Mouse (Mus musculus): ENCODE data around the gene Atp13a2.

Gene Atp13a2

GRCm38 (mm10) chr4:141031733-141032132, 45.1 kb downstream of the Atp13a2 start:
- peak; percentile 60 to 82 for DNase-seq (ENCODE audit: low spot score in 2 of 2)

DNA sequence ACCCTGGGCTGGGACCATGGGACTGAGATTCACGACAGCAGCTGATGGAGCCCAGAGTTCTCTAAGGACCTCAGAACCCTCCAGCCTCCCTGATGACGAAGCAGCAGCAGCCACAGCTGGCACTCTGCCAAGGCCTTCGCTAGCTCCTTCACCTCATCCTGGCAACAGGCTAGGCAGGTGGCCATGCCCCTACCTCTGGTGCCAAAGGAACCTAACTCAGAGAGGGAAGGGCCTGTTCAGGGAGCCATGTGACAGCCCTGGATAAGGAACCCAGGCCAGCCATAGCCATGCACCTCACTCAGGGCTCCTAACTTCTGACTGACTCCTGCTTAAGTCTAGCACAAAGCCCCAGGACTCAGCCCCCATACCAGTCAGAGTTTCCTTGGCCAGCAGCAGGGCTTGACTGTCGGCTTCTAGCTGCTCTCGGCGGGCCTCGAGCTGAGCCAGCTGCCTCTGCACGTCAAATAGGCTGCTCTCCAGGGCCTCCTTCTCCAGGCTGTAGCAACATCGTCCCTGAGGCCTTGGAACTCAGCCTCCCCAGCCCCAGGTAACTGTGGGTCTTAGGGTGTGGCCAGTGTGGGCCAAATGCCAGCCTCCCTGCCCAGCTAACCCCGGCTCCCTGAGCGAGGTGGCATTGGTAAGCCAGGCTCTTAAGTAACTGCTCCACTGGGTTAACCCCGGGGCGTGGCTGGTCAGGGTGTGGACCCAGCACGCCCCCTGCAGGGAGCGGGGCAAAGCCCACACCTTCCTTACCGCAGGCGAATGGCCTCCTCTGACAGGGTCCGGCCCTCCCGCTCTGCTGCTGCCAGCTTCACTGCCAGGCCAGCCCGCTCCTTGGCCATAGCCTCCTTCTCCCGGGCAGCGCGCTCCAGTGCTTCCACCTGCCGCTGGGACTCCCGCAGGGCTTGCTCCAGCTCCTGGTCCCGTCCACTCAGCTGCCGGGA, 47.2 kb downstream of the Atp13a2 start:
- DNase-seq (ENCODE audit: low spot score in 2 of 2): no peak

DNA sequence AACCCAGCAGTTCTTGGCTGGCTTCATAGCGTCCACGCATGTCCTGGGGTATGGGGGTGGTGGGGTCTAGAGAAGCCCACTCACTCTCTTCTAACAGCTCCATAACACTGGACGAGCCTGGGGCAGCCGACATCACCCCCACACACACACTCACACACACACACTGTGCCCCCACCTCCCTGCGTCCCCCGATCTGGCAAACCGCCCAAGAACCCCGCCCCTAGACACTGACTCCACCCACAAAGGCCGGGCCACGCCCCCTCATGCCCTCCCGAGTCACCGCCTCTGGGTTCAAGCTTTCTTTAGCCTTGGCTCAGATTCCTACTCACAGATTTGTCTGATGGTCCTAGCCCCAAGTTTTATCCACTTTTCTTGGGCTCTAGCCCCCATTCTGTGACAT, 54.4 kb downstream of the Atp13a2 start:
- no peak for DNase-seq (ENCODE audit: low spot score in 2 of 2)

GRCm38 (mm10) chr4:141044816-141045215, 58.1 kb downstream of the Atp13a2 start:
- peak; percentile 47 to 75 for DNase-seq (ENCODE audit: low spot score in 2 of 2)

- DNase-seq (ENCODE audit: low spot score in 2 of 2): no peak
These were observed 62.3 kb downstream of the Atp13a2 start for GRCm38 (mm10) chr4:141048810-141049475.

- DNase-seq (ENCODE audit: low spot score in 2 of 2): no peak
These were observed 62.8 kb downstream of the Atp13a2 start for GRCm38 (mm10) chr4:141049476-141049835.

DNA sequence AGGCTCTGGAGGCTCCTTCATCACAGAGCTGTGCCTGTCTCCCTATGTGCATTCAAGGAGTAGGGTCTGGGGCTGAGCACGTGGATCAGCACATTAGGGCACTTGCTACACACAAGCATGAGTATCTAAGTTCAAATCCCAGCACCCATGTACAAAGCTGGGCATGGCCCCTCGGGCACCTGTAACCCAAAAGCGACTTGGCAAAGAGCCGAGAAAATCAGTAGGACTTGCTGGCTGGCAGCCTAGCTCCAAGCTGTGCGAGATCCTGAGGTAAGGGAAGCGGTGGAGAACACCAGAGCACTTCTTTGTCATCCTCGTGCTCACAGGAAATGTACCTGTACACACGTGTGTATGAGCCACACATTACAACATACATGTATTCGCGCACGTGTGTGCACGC, 65.8 kb downstream of the Atp13a2 start:
- DNase-seq (ENCODE audit: low spot score in 2 of 2): no peak

- DNase-seq (ENCODE audit: low spot score in 2 of 2): no peak
These were observed 66.5 kb downstream of the Atp13a2 start for GRCm38 (mm10) chr4:141053138-141053537.

- no peak for DNase-seq (ENCODE audit: low spot score in 2 of 2)
These were observed 67.0 kb downstream of the Atp13a2 start for GRCm38 (mm10) chr4:141053568-141054161.

Measured in thymus, postnatal 10 days (tissue).